Mouse (Mus musculus): ENCODE data around the gene Pitpnc1. TPM values are rescaled to one million over a fixed set of nuclear protein-coding genes. Genes with fewer than 3 reads are reported as not detected.

The Pitpnc1 gene
- polyA plus RNA-seq, 1 experiment = 11.3 TPM

DNA sequence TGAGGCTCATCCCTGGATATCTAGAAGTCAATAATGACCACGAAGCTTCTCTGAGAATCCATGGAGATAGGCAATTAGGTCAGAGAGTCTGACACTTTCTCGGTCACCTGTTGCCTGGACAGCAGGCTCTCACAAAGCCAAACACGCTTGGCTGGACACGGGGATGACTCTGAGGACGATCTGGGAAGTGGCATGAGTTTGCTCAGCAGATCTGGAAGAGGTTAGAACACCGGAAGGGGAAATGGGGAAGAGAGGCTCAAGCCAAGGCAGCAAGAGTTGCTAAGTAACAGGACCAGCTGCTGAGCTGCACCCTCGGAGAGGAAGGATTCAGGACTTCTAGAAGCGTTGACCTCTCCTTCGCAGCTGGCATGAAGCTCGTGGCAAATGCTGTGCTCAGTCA is 143.2 kb downstream of the Pitpnc1 start:
- Histone ChIP-seq H3K36me3 (ENCODE audit: control insufficient read depth, insufficient read depth, low read length) (no peaks in the 10 kb centered on the region), H3K4me3 (ENCODE audit: control insufficient read depth, insufficient read depth, low read length) (no peak overlapping the region), H3K27me3 (ENCODE audit: control insufficient read depth, insufficient read depth, low read length) (no peaks in the 10 kb centered on the region), H3K27ac (ENCODE audit: control insufficient read depth, insufficient read depth, low read length) (no peak overlapping the region), H3K4me1 (replicated peaks; ENCODE audit: control insufficient read depth, insufficient read depth, low read length) (no peaks in the 10 kb centered on the region)
- TF ChIP-seq POLR2A (IDR thresholded peaks at IDR 0.05; ENCODE audit: control insufficient read depth, extremely low read depth, insufficient read depth, low read length, poor library complexity) = no peak
- TF ChIP-seq CTCF (IDR thresholded peaks at IDR 0.05; ENCODE audit: borderline replicate concordance, control insufficient read depth, extremely low read depth, insufficient read depth, low read length, poor library complexity) = no peak
- no peak for DNase-seq
- 77% methylated on average over 10 of the region's 10 CpGs for WGBS

DNA sequence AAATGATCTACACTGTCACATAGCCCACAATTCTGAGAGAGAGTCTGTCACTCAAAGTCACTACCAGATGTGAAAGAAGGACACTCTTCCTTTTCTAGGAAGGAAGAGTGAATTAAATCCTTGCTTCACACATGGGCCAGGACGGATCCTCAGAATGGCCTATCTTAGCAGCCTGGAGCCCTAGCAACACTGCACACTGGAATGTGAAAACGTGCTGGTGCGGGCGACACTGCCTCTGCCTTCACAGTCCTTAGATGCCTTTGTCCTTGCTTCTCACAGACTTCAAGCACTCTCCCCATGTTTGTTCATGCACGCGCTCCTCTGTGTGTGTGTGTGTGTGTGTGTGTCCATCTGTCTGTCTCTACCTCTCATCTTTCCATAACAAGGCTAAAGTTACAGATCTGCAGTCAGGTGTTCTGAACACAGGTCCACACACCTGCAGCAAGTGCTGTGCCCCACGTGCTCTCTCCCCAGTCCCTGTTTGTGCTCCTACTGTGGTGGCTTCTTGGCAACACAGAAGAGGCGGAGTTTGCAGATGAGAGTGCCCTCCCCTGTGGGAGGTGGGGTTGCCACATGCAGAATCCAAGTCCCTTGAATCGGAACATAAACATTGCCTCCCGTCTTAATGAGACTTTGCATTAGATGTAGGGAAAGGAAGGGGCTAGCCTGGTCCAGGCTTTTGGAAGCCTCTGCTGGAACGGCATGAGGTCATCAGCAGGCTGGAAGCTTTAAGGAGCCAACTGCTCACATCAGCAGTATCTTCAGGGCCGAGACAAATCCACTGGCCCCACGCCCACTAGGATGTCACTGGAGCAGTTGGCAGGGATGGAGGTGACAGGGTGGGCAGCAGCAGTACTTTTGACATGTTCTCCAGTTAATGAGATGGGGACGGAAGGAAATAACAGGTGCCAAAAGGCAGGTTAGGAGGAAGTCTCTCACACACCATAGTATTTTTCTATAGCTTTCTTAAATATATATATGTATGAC is 144.5 kb downstream of the Pitpnc1 start:
- no peak overlapping the region for H3K4me3 ChIP-seq (ENCODE audit: control insufficient read depth, insufficient read depth, low read length)
- H3K27me3 ChIP-seq (ENCODE audit: control insufficient read depth, insufficient read depth, low read length) = no peaks in the 10 kb centered on the region
- 91% methylated on average over 14 of the region's 14 CpGs for WGBS
- no peaks in the 10 kb centered on the region for H3K36me3 ChIP-seq (ENCODE audit: control insufficient read depth, insufficient read depth, low read length)
- H3K4me1 ChIP-seq (replicated peaks; ENCODE audit: control insufficient read depth, insufficient read depth, low read length) = no peaks in the 10 kb centered on the region
- H3K27ac ChIP-seq (ENCODE audit: control insufficient read depth, insufficient read depth, low read length) = no peak overlapping the region
- TF ChIP-seq CTCF (IDR thresholded peaks at IDR 0.05; ENCODE audit: borderline replicate concordance, control insufficient read depth, extremely low read depth, insufficient read depth, low read length, poor library complexity) (no peak), POLR2A (IDR thresholded peaks at IDR 0.05; ENCODE audit: control insufficient read depth, extremely low read depth, insufficient read depth, low read length, poor library complexity) (no peak)
- no peak for DNase-seq

DNA sequence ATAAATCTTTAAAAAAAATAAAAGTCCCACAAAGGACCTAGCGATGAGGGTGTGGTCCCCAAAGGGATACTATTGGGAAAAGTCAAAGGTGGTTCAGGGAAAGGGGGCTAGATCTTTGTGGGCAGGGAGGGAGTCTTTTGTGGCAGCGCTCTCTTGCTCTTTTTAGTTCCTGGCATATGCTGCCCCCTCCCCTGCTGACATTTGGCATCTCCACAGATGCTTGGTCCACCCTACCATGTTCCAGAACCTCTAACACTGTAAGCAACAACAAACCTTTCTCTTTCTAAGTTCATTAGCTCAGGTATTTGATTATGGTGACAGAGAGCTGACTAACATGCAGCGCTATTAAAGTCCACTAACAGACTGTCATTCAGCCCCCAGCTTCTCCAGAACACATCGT is 145.3 kb downstream of the Pitpnc1 start:
- TF ChIP-seq POLR2A (IDR thresholded peaks at IDR 0.05; ENCODE audit: control insufficient read depth, extremely low read depth, insufficient read depth, low read length, poor library complexity) = no peak
- TF ChIP-seq CTCF (IDR thresholded peaks at IDR 0.05; ENCODE audit: borderline replicate concordance, control insufficient read depth, extremely low read depth, insufficient read depth, low read length, poor library complexity) = no peak
- H3K4me1 ChIP-seq (replicated peaks; ENCODE audit: control insufficient read depth, insufficient read depth, low read length) = no peaks in the 10 kb centered on the region
- over 99% methylated on average over 4 of the region's 4 CpGs for WGBS
- no peaks in the 10 kb centered on the region for H3K36me3 ChIP-seq (ENCODE audit: control insufficient read depth, insufficient read depth, low read length)
- DNase-seq = no peak
- H3K4me3 ChIP-seq (ENCODE audit: control insufficient read depth, insufficient read depth, low read length) = no peak overlapping the region
- H3K27ac ChIP-seq (ENCODE audit: control insufficient read depth, insufficient read depth, low read length) = no peak overlapping the region
- no peaks in the 10 kb centered on the region for H3K27me3 ChIP-seq (ENCODE audit: control insufficient read depth, insufficient read depth, low read length)

DNA sequence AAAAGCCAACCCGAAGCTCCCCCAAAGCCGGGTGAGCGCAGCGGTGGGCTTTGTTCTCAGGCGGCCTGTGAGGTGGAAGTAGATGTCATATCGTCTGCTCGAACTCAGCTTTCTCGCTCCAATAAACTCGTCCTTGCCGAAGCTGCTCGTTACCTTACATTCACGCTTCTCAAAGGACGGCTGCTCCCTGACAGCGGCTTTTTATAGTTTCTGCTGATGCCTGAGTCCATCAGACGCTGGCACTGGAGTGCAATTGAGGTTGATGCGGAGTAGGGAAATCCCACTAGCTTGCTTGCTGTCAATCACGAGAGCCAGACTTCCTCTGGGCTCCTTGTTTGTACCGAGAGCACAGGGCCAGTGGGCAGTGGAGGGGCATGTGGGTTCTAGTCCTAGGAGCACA is 147.3 kb downstream of the Pitpnc1 start:
- Histone ChIP-seq H3K27me3 (ENCODE audit: control insufficient read depth, insufficient read depth, low read length) (no peaks in the 10 kb centered on the region), H3K36me3 (ENCODE audit: control insufficient read depth, insufficient read depth, low read length) (no peaks in the 10 kb centered on the region), H3K4me3 (ENCODE audit: control insufficient read depth, insufficient read depth, low read length) (no peak overlapping the region), H3K27ac (ENCODE audit: control insufficient read depth, insufficient read depth, low read length) (no peak overlapping the region), H3K4me1 (replicated peaks; ENCODE audit: control insufficient read depth, insufficient read depth, low read length) (no peaks in the 10 kb centered on the region)
- WGBS = 93% methylated on average over 18 of the region's 18 CpGs
- DNase-seq = no peak
- TF ChIP-seq CTCF (IDR thresholded peaks at IDR 0.05; ENCODE audit: borderline replicate concordance, control insufficient read depth, extremely low read depth, insufficient read depth, low read length, poor library complexity) (no peak), POLR2A (IDR thresholded peaks at IDR 0.05; ENCODE audit: control insufficient read depth, extremely low read depth, insufficient read depth, low read length, poor library complexity) (no peak)

DNA sequence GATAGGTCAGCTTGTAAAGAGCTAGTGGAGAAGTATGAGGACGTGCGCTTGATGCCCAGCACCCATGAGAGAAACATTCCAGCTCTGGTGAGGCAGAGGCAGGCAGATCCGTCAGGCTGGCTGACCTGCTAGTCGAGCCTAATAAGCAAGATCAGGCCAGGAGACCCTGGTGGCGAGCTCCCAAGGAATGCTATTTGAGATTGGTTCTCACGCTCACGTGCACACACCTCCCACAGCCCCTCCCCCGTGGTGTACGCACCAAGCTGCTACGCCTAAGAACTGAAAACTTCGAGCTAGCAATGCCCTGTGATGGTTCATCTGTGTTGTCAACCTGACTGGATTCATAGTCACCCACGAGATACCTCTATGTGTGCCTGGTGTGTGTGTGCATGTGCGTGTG is 148.3 kb downstream of the Pitpnc1 start:
- H3K36me3 ChIP-seq (ENCODE audit: control insufficient read depth, insufficient read depth, low read length) = no peaks in the 10 kb centered on the region
- H3K27ac ChIP-seq (ENCODE audit: control insufficient read depth, insufficient read depth, low read length) = no peak overlapping the region
- WGBS = 98% methylated on average over 13 of the region's 13 CpGs
- H3K27me3 ChIP-seq (ENCODE audit: control insufficient read depth, insufficient read depth, low read length) = no peaks in the 10 kb centered on the region
- TF ChIP-seq POLR2A (IDR thresholded peaks at IDR 0.05; ENCODE audit: control insufficient read depth, extremely low read depth, insufficient read depth, low read length, poor library complexity) (no peak), CTCF (IDR thresholded peaks at IDR 0.05; ENCODE audit: borderline replicate concordance, control insufficient read depth, extremely low read depth, insufficient read depth, low read length, poor library complexity) (no peak)
- no peaks in the 10 kb centered on the region for H3K4me1 ChIP-seq (replicated peaks; ENCODE audit: control insufficient read depth, insufficient read depth, low read length)
- H3K4me3 ChIP-seq (ENCODE audit: control insufficient read depth, insufficient read depth, low read length) = no peak overlapping the region
- DNase-seq = no peak

DNA sequence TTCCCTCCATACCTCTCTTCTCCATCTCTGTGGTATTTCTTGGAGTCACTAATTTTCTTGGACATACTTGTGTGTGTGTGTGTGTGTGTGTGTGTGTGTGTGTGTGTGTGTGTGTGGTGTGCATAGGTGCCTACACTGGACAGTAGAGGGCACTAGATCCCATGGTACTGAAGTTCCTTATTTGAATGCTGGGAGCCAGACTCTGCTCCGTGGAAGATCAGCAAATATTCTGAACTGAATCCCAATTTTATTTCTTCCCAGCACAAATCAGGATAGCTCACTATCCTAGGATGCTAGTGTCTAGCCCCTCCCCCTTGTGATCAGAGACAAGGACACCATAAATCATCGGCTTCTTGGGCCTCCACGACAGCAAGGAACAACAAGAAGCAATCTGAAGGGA is 148.7 kb downstream of the Pitpnc1 start:
- Histone ChIP-seq H3K4me3 (ENCODE audit: control insufficient read depth, insufficient read depth, low read length) (no peak overlapping the region), H3K36me3 (ENCODE audit: control insufficient read depth, insufficient read depth, low read length) (no peaks in the 10 kb centered on the region), H3K27me3 (ENCODE audit: control insufficient read depth, insufficient read depth, low read length) (no peaks in the 10 kb centered on the region), H3K27ac (ENCODE audit: control insufficient read depth, insufficient read depth, low read length) (no peak overlapping the region), H3K4me1 (replicated peaks; ENCODE audit: control insufficient read depth, insufficient read depth, low read length) (no peaks in the 10 kb centered on the region)
- no peak for TF ChIP-seq CTCF (IDR thresholded peaks at IDR 0.05; ENCODE audit: borderline replicate concordance, control insufficient read depth, extremely low read depth, insufficient read depth, low read length, poor library complexity)
- no peak for TF ChIP-seq POLR2A (IDR thresholded peaks at IDR 0.05; ENCODE audit: control insufficient read depth, extremely low read depth, insufficient read depth, low read length, poor library complexity)
- 98% methylated on average over 3 of the region's 3 CpGs for WGBS
- DNase-seq = no peak

Measured in thymus, adult 2 months (tissue).